Mouse (Mus musculus) heart, postnatal 4 days (tissue): Measurements from ENCODE around the gene Hist1h3g. TPM values are rescaled to one million over a fixed set of nuclear protein-coding genes. Genes with fewer than 3 reads are reported as not detected.

Experiments
- DNase-seq: peaks from one replicate; pipeline ENCODE4 v3.0.0; 2021
- microRNA-seq, 2 experiments: library from miRNA; unstranded; fragments of <30 nt; microRNA quantifications; one replicate each; pipeline ENCODE4 v1.2.0; 2021 to 2022
- total RNA-seq, 2 experiments: library from RNA; stranded (reverse); gene quantifications; 2 replicates each; pipeline ENCODE4 v1.2.3; 2021

Hist1h3g gene
- total RNA-seq, 2 experiments from 2014 or later = 165 to 172 TPM

- peak; percentile 97 for DNase-seq
Observed at GRCm38 (mm10) chr13:23581408-23582218, 46.4 kb downstream of the Hist1h3g start, which contains the start of gene Hist1h4d. Gene Hist1h4d, plus strand, starts transcription at chr13:23581598.

- DNase-seq = no peak
Observed at GRCm38 (mm10) chr13:23582219-23583056, 47.2 kb downstream of the Hist1h3g start.

- DNase-seq = no peak
Observed at GRCm38 (mm10) chr13:23583387-23584068, 48.3 kb downstream of the Hist1h3g start.

- DNase-seq = no peak
Observed at GRCm38 (mm10) chr13:23584331-23584730, 49.1 kb downstream of the Hist1h3g start.

GRCm38 (mm10) chr13:23585029-23585441, 49.8 kb downstream of the Hist1h3g start:
- DNase-seq = peak; percentile 76

Small RNA genes lying within 50 kb of the gene (microRNA-seq; reads per million reads assigned to microRNA genes)
- gene Gm44297 (0 reads per million in 2 experiments), gene Gm44359 (0 reads per million in 2 experiments), gene Gm44394 (0 reads per million in 2 experiments), gene n-TStga1 (0.20 to 2.8 reads per million in 2 experiments)

Other genes with a start within 250 kb of the Hist1h3g start
- 10 to 100 TPM; 17.6 to 23.5 TPM for gene Zfp322a, start 166.2 kb upstream of the Hist1h3g start, total RNA-seq
- 1 to 10 TPM; 5.0 to 5.6 TPM for gene Abt1, start 111.6 kb upstream of the Hist1h3g start, total RNA-seq
- gene Btn1a1, start 69.5 kb upstream of the Hist1h3g start, total RNA-seq = under 1 TPM; 0.11 to 0.24 TPM
- gene Btn2a2, start 46.6 kb upstream of the Hist1h3g start, total RNA-seq = not detected
- gene Hist1h4h, start 4.4 kb upstream of the Hist1h3g start, total RNA-seq = 1,000 to 10,000 TPM; 1,227 to 1,327 TPM
- gene Hist1h2af, start 1.5 kb upstream of the Hist1h3g start, total RNA-seq = 100 to 1,000 TPM; 480 to 499 TPM
- 10 to 100 TPM; 23.5 to 23.8 TPM for gene Hist1h2bh, start 8.0 kb downstream of the Hist1h3g start, total RNA-seq
- 100 to 1,000 TPM; 121 to 128 TPM for gene Hist1h3f, start 8.6 kb downstream of the Hist1h3g start, total RNA-seq
- gene Hist1h4f, start 16.2 kb downstream of the Hist1h3g start, total RNA-seq = 100 to 1,000 TPM; 802 to 855 TPM
- 10 to 100 TPM; 40.0 to 43.0 TPM for gene Hist1h1d, start 17.8 kb downstream of the Hist1h3g start, total RNA-seq
- gene Hist1h3e, start 26.9 kb downstream of the Hist1h3g start, total RNA-seq = 100 to 1,000 TPM; 299 to 323 TPM
- 10 to 100 TPM; 77.0 to 85.3 TPM for gene Hist1h2ae, start 35.8 kb downstream of the Hist1h3g start, total RNA-seq
- gene Hist1h2bg, start 36.0 kb downstream of the Hist1h3g start, total RNA-seq = 100 to 1,000 TPM; 624 to 645 TPM
- gene Hist1h2bf, start 38.8 kb downstream of the Hist1h3g start, total RNA-seq = 100 to 1,000 TPM; 278 to 296 TPM
- gene Hist1h2ad, start 39.0 kb downstream of the Hist1h3g start, total RNA-seq = 10 to 100 TPM; 62.5 to 79.1 TPM
- 10 to 100 TPM; 52.4 to 58.7 TPM for gene Hist1h3d, start 40.3 kb downstream of the Hist1h3g start, total RNA-seq
- 100 to 1,000 TPM; 322 to 324 TPM for gene Hist1h4d, start 46.2 kb downstream of the Hist1h3g start, total RNA-seq
- 10 to 100 TPM; 38.8 to 42.2 TPM for gene Hist1h2be, start 85.7 kb downstream of the Hist1h3g start, total RNA-seq
- 100 to 1,000 TPM; 269 to 306 TPM for gene Hist1h1e, start 87.1 kb downstream of the Hist1h3g start, total RNA-seq
- 10 to 100 TPM; 11.4 to 11.7 TPM for gene Hist1h2ac, start 148.5 kb downstream of the Hist1h3g start, total RNA-seq
- 10 to 100 TPM; 44.8 to 56.0 TPM for gene Hist1h2bc, start 148.8 kb downstream of the Hist1h3g start, total RNA-seq
- 1 to 10 TPM; 1.6 to 1.8 TPM for gene Hist1h1t, start 160.4 kb downstream of the Hist1h3g start, total RNA-seq
- 100 to 1,000 TPM; 167 to 175 TPM for gene Hist1h4c, start 163.0 kb downstream of the Hist1h3g start, total RNA-seq
- gene Hfe, start 175.4 kb downstream of the Hist1h3g start, total RNA-seq = 10 to 100 TPM; 19.7 to 21.0 TPM
- gene Hist1h1c, start 203.4 kb downstream of the Hist1h3g start, total RNA-seq = 100 to 1,000 TPM; 472 to 511 TPM
- 100 to 1,000 TPM; 252 to 264 TPM for gene Hist1h3c, start 210.2 kb downstream of the Hist1h3g start, total RNA-seq
- 100 to 1,000 TPM; 281 to 294 TPM for gene Hist1h2bb, start 211.3 kb downstream of the Hist1h3g start, total RNA-seq
- gene Hist1h2ab, start 215.7 kb downstream of the Hist1h3g start, total RNA-seq = 100 to 1,000 TPM; 424 to 425 TPM
- 100 to 1,000 TPM; 568 to 625 TPM for gene Hist1h3b, start 216.8 kb downstream of the Hist1h3g start, total RNA-seq
- 100 to 1,000 TPM; 312 to 320 TPM for gene Hist1h4b, start 221.6 kb downstream of the Hist1h3g start, total RNA-seq
- gene Hist1h4a, start 225.8 kb downstream of the Hist1h3g start, total RNA-seq = 100 to 1,000 TPM; 433 to 442 TPM
- gene Hist1h3a, start 227.0 kb downstream of the Hist1h3g start, total RNA-seq = 100 to 1,000 TPM; 440 to 473 TPM
- gene Hist1h1a, start 228.2 kb downstream of the Hist1h3g start, total RNA-seq = 100 to 1,000 TPM; 219 to 236 TPM
- not detected for gene Trim38, start 234.5 kb downstream of the Hist1h3g start, total RNA-seq